Mouse (Mus musculus) kidney, adult 2 months (tissue): Measurements from ENCODE around the gene Bcl2l14. TPM values are rescaled to one million over a fixed set of nuclear protein-coding genes. Genes with fewer than 3 reads are reported as not detected.

ENCODE experiments used
- DNase-seq: peaks from one replicate; pipeline ENCODE4 v3.0.0; 2021
- H3K27ac ChIP-seq: fragments of 200-500 bp; 2 replicates; pipeline ENCODE4 v1.5.1; 2012; ENCODE audit warnings: low read depth, low read length, control low read depth, inconsistent platforms; ENCODE audit not compliant: insufficient read depth
- H3K27me3 ChIP-seq: fragments of 200-500 bp; replicated peaks from 2 replicates; pipeline ENCODE4 v1.6.1; 2012; ENCODE audit warnings: mild to moderate bottlenecking, moderate library complexity, low read length, inconsistent platforms; ENCODE audit not compliant: control insufficient read depth, insufficient read depth
- H3K36me3 ChIP-seq: fragments of 200-500 bp; 2 replicates; pipeline ENCODE4 v1.6.1; 2012; ENCODE audit warnings: mild to moderate bottlenecking, moderate library complexity, low read length, inconsistent platforms; ENCODE audit not compliant: control insufficient read depth, insufficient read depth
- H3K4me1 ChIP-seq: fragments of 200-500 bp; 2 replicates; pipeline ENCODE4 v1.6.1; 2011; ENCODE audit warnings: low read length; ENCODE audit not compliant: control insufficient read depth, insufficient read depth
- H3K4me3 ChIP-seq: fragments of 200-500 bp; 2 replicates; pipeline ENCODE4 v1.5.1; 2011; ENCODE audit warnings: mild to moderate bottlenecking, low read depth, low read length, control low read depth; ENCODE audit not compliant: insufficient read depth
- CTCF ChIP-seq: fragments of 200-500 bp; conservative IDR thresholded peaks from 2 replicates; pipeline ENCODE4 v1.5.1; 2011; ENCODE audit warnings: low read depth, mild to moderate bottlenecking, control low read depth, low read length, moderate library complexity, mixed read lengths; ENCODE audit not compliant: insufficient read depth, insufficient read length
- POLR2A ChIP-seq: fragments of 200-500 bp; IDR thresholded peaks from one replicate; pipeline ENCODE4 v1.6.1; 2011; ENCODE audit warnings: low read depth, low read length, control low read depth
- WGBS: fragments of 180-500 bp; shearing (Covaris S2); methylation state at CpG from one replicate; pipeline ENCODE4 v1.1.7; 2018; 5-methylcytosine and 5-hydroxymethylcytosine counted together
- polyA plus RNA-seq: library from polyadenylated mRNA; depleted of rRNA; stranded (reverse); fragments of >200 nt; gene quantifications from 2 replicates; pipeline ENCODE4 v1.2.3, GENCODE M21; 2012

Gene Bcl2l14
- polyA plus RNA-seq, 1 experiment: 1.1 TPM

GRCm38 (mm10) chr6:134458376-134458775, 62.3 kb downstream of the Bcl2l14 start:
- H3K4me1 ChIP-seq: peaks cover 2% of the 10 kb centered on the region; the same call in 1 of the 2 replicates
- H3K36me3 ChIP-seq: peaks cover 16% of the 10 kb centered on the region
- H3K27ac ChIP-seq: no peak overlapping the region
- H3K4me3 ChIP-seq: no peak overlapping the region
- TF ChIP-seq POLR2A (no peak), CTCF (no peak)
- H3K27me3 ChIP-seq: no peaks in the 10 kb centered on the region
- WGBS: 78% methylated on average over 1 of the region's 1 CpGs
- DNase-seq: no peak

GRCm38 (mm10) chr6:134461175-134461574, 65.1 kb downstream of the Bcl2l14 start:
- TF ChIP-seq POLR2A (no peak), CTCF (no peak)
- Histone ChIP-seq H3K4me1 (peaks cover 2% of the 10 kb centered on the region; the same call in 1 of the 2 replicates), H3K36me3 (peaks cover 12% of the 10 kb centered on the region), H3K27ac (no peak overlapping the region), H3K27me3 (no peaks in the 10 kb centered on the region), H3K4me3 (no peak overlapping the region)
- 68% methylated on average over 6 of the region's 6 CpGs for WGBS
- DNase-seq: peak; percentile 48

- 61% methylated on average over 10 of the region's 10 CpGs for WGBS
- DNase-seq: no peak
- H3K27me3 ChIP-seq: no peaks in the 10 kb centered on the region
- no peaks in the 10 kb centered on the region; the same call in 1 of the 2 replicates for H3K4me1 ChIP-seq
- TF ChIP-seq CTCF (no peak), POLR2A (no peak)
- no peak overlapping the region for H3K27ac ChIP-seq
- no peak overlapping the region for H3K4me3 ChIP-seq
- peaks cover 5% of the 10 kb centered on the region for H3K36me3 ChIP-seq
Measured at GRCm38 (mm10) chr6:134466671-134467229, 70.6 kb downstream of the Bcl2l14 start.

- TF ChIP-seq POLR2A: no peak
- 0 out of 2 replicates have a peak, but pooled peaks have one; percentile 4 for TF ChIP-seq CTCF
- Histone ChIP-seq H3K36me3 (peaks cover 3% of the 10 kb centered on the region; the same call in 1 of the 2 replicates), H3K4me1 (no peaks in the 10 kb centered on the region), H3K27me3 (no peaks in the 10 kb centered on the region), H3K27ac (no peak overlapping the region), H3K4me3 (no peak overlapping the region)
- DNase-seq: no peak
- 91% methylated on average over 2 of the region's 2 CpGs for WGBS
Measured at GRCm38 (mm10) chr6:134469297-134469696, 73.2 kb downstream of the Bcl2l14 start.

- peak; percentile 50 for DNase-seq
- no peak for TF ChIP-seq CTCF
- no peak for TF ChIP-seq POLR2A
- H3K27ac ChIP-seq: no peak overlapping the region
- no peaks in the 10 kb centered on the region for H3K27me3 ChIP-seq
- no peaks in the 10 kb centered on the region for H3K4me1 ChIP-seq
- 69% methylated on average over 14 of the region's 14 CpGs for WGBS
- H3K4me3 ChIP-seq: no peak overlapping the region
- peaks cover 3% of the 10 kb centered on the region; the same call in 1 of the 2 replicates for H3K36me3 ChIP-seq
Measured at GRCm38 (mm10) chr6:134470857-134471256, 74.7 kb downstream of the Bcl2l14 start.

GRCm38 (mm10) chr6:134473143-134473561, 77.0 kb downstream of the Bcl2l14 start:
- H3K27ac ChIP-seq: no peak overlapping the region
- peak; percentile 59 for DNase-seq
- no peaks in the 10 kb centered on the region for H3K4me1 ChIP-seq
- peaks cover 3% of the 10 kb centered on the region; the same call in 1 of the 2 replicates for H3K36me3 ChIP-seq
- TF ChIP-seq POLR2A: no peak
- no peak for TF ChIP-seq CTCF
- WGBS: 78% methylated on average over 7 of the region's 7 CpGs
- no peak overlapping the region for H3K4me3 ChIP-seq
- no peaks in the 10 kb centered on the region for H3K27me3 ChIP-seq

- Histone ChIP-seq H3K27ac (no peak overlapping the region), H3K4me1 (no peaks in the 10 kb centered on the region), H3K36me3 (peaks cover 2% of the 10 kb centered on the region), H3K4me3 (no peak overlapping the region), H3K27me3 (no peaks in the 10 kb centered on the region)
- DNase-seq: no peak
- 79% methylated on average over 10 of the region's 10 CpGs for WGBS
- TF ChIP-seq POLR2A (no peak), CTCF (no peak)
Measured at GRCm38 (mm10) chr6:134479481-134479880, 83.4 kb downstream of the Bcl2l14 start.
